Comparison of ENCODE assay signal across 20 mouse cellular contexts in genomic region chr9:122035807-122036206, GRCm38 (mm10). TPM values are rescaled to one million over a fixed set of nuclear protein-coding genes. Genes with fewer than 3 reads are reported as not detected.
DNase-seq lines count a peak whose midpoint lies in the region; ATAC-seq and TF ChIP-seq lines count a peak whose summit lies in the region.
"Had no signal": no experiment of that assay in that cellular context is flagged by ENCODE, and none has a peak within 500 bp of the region (broad histone marks: within the 10 kb centered on the region; RNA-seq: fewer than 3 reads in every experiment).

No protein-coding gene starts in this region.

- no peak for TF ChIP-seq POLR2A in cerebellum, adult 2 months (IDR thresholded peaks at IDR 0.05; ENCODE audit: borderline replicate concordance, insufficient read depth, low read length)

- H3K4me3 ChIP-seq in cerebellum, adult 2 months (replicated peaks; ENCODE audit: insufficient read depth, low read depth, low read length), result no peak overlapping the region
- no peak overlapping the region for H3K4me3 ChIP-seq in hindbrain, embryonic 13.5 days
- no peak overlapping the region for H3K4me3 ChIP-seq in hindbrain, embryonic 11.5 days (ENCODE audit: low read depth, low read length)
- H3K4me3 ChIP-seq in midbrain, embryonic 11.5 days (ENCODE audit: low read depth, low read length), result no peak overlapping the region
- no peak overlapping the region for H3K4me3 ChIP-seq in midbrain, embryonic 14.5 days (replicated peaks; ENCODE audit: low read depth, low read length)
- no peak overlapping the region for H3K4me3 ChIP-seq in kidney, embryonic 14.5 days (ENCODE audit: low read length)
- H3K4me3 ChIP-seq: embryonic facial prominence, embryonic 10.5 days; gastrocnemius, adult 2 months; lung, embryonic 15.5 days had no signal

- no peak overlapping the region for H3K9ac ChIP-seq in hindbrain, embryonic 13.5 days
- H3K9ac ChIP-seq in hindbrain, embryonic 11.5 days (ENCODE audit: low read depth, low read length), result no peak overlapping the region
- no peak overlapping the region for H3K9ac ChIP-seq in midbrain, embryonic 11.5 days (ENCODE audit: low read length)
- no peak overlapping the region for H3K9ac ChIP-seq in midbrain, embryonic 14.5 days (replicated peaks; ENCODE audit: low read length)
- H3K9ac ChIP-seq in kidney, embryonic 14.5 days (ENCODE audit: low read depth, low read length), result no peak overlapping the region
- H3K9ac ChIP-seq: liver, embryonic 14.5 days; lung, embryonic 15.5 days had no signal

- H3K27ac ChIP-seq in cerebellum, adult 2 months (ENCODE audit: insufficient read depth, low read length), result peak overlapping the region; percentile 43; the same call in 1 of the 2 replicates
- H3K27ac ChIP-seq in hindbrain, embryonic 13.5 days, result peak overlapping the region; percentile 66; the same call in 1 of the 2 replicates
- H3K27ac ChIP-seq in hindbrain, embryonic 11.5 days (ENCODE audit: low read depth, low read length), result no peak overlapping the region
- H3K27ac ChIP-seq in midbrain, embryonic 11.5 days (ENCODE audit: low read depth, low read length), result no peak overlapping the region
- no peak overlapping the region for H3K27ac ChIP-seq in midbrain, embryonic 14.5 days (replicated peaks; ENCODE audit: low read depth, low read length)
- H3K27ac ChIP-seq in kidney, embryonic 14.5 days (ENCODE audit: low read depth, low read length), result no peak overlapping the region
- H3K27ac ChIP-seq: embryonic facial prominence, embryonic 10.5 days; gastrocnemius, adult 2 months; liver, embryonic 14.5 days; lung, embryonic 15.5 days had no signal

- ATAC-seq in hindbrain, embryonic 13.5 days (ENCODE audit: low FRiP score), result no peak; the same call in 1 of the 2 replicates
- no peak for ATAC-seq in hindbrain, embryonic 11.5 days (ENCODE audit: low FRiP score)
- no peak for ATAC-seq in midbrain, embryonic 11.5 days (ENCODE audit: low FRiP score)
- no peak for ATAC-seq in midbrain, embryonic 14.5 days (ENCODE audit: low FRiP score, low TSS enrichment)
- no peak for ATAC-seq in kidney, embryonic 14.5 days (ENCODE audit: low FRiP score, low TSS enrichment)
- ATAC-seq: Patski had no signal

- H3K4me1 ChIP-seq in cerebellum, adult 2 months (ENCODE audit: control insufficient read depth, insufficient read depth, low read length), result peaks cover 78% of the 10 kb centered on the region
- H3K4me1 ChIP-seq in hindbrain, embryonic 13.5 days (replicated peaks), result peaks cover 20% of the 10 kb centered on the region
- H3K4me1 ChIP-seq in hindbrain, embryonic 11.5 days (replicated peaks; ENCODE audit: control insufficient read depth, insufficient read depth, low read length), result no peaks in the 10 kb centered on the region
- H3K4me1 ChIP-seq in midbrain, embryonic 11.5 days (ENCODE audit: control insufficient read depth, insufficient read depth, low read length), result 0 out of 2 replicates have a peak, but pooled peaks cover 2% of the 10 kb centered on the region
- peaks cover 15% of the 10 kb centered on the region for H3K4me1 ChIP-seq in midbrain, embryonic 14.5 days (ENCODE audit: control insufficient read depth, insufficient read depth, low read length)
- no peaks in the 10 kb centered on the region for H3K4me1 ChIP-seq in kidney, embryonic 14.5 days (ENCODE audit: control insufficient read depth, insufficient read depth, low read length)
- H3K4me1 ChIP-seq: lung, embryonic 15.5 days had no signal

- TF ChIP-seq CTCF in cerebellum, adult 2 months (IDR thresholded peaks at IDR 0.05; ENCODE audit: borderline replicate concordance, insufficient read depth, low read depth, low read length), result no peak

- DNase-seq in cerebellum, adult 2 months, result peak in 1 of 2 experiments; percentile 42
- no peak for DNase-seq in cerebellum, adult 18-20 months
- DNase-seq in hindbrain, embryonic 11.5 days (ENCODE audit: low spot score), result no peak
- DNase-seq in midbrain, embryonic 11.5 days (ENCODE audit: low spot score, missing footprints), result peak; percentile 69
- DNase-seq in midbrain, embryonic 14.5 days, result no peak
- DNase-seq in Muller cell, postnatal 12 days (ENCODE audit: inconsistent ontology term), result no peak
- DNase-seq: adrenal gland, adult 8-10 months; gastrocnemius, adult 2 months; heart, postnatal 10 days; kidney, adult 11 months; kidney, postnatal 10 days; right cerebral cortex, adult 18-20 months; thymus, postnatal 14 days had no signal

- no peaks in the 10 kb centered on the region for H3K9me3 ChIP-seq in hindbrain, embryonic 13.5 days
- no peaks in the 10 kb centered on the region for H3K9me3 ChIP-seq in hindbrain, embryonic 11.5 days (ENCODE audit: control insufficient read depth, low read length)
- no peaks in the 10 kb centered on the region for H3K9me3 ChIP-seq in midbrain, embryonic 11.5 days (ENCODE audit: control insufficient read depth, low read length)
- H3K9me3 ChIP-seq in midbrain, embryonic 14.5 days (ENCODE audit: control insufficient read depth, low read length), result no peaks in the 10 kb centered on the region
- no peaks in the 10 kb centered on the region for H3K9me3 ChIP-seq in kidney, embryonic 14.5 days (ENCODE audit: control insufficient read depth, low read length)
- H3K9me3 ChIP-seq: embryonic facial prominence, embryonic 10.5 days; lung, embryonic 15.5 days had no signal

- no peaks in the 10 kb centered on the region for H3K36me3 ChIP-seq in hindbrain, embryonic 13.5 days
- no peaks in the 10 kb centered on the region for H3K36me3 ChIP-seq in hindbrain, embryonic 11.5 days (ENCODE audit: control insufficient read depth, insufficient read depth, low read length)
- H3K36me3 ChIP-seq in midbrain, embryonic 11.5 days (ENCODE audit: control insufficient read depth, insufficient read depth, low read length), result no peaks in the 10 kb centered on the region
- no peaks in the 10 kb centered on the region for H3K36me3 ChIP-seq in midbrain, embryonic 14.5 days (ENCODE audit: control insufficient read depth, insufficient read depth, low read length)
- no peaks in the 10 kb centered on the region for H3K36me3 ChIP-seq in kidney, embryonic 14.5 days (ENCODE audit: control insufficient read depth, insufficient read depth, low read length)
- H3K36me3 ChIP-seq: embryonic facial prominence, embryonic 10.5 days; lung, embryonic 15.5 days had no signal

- H3K4me2 ChIP-seq in hindbrain, embryonic 13.5 days, result no peak overlapping the region
- H3K4me2 ChIP-seq in hindbrain, embryonic 11.5 days (replicated peaks; ENCODE audit: low read depth, low read length), result no peak overlapping the region
- H3K4me2 ChIP-seq in midbrain, embryonic 11.5 days, result no peak overlapping the region
- H3K4me2 ChIP-seq in midbrain, embryonic 14.5 days (ENCODE audit: low read length), result no peak overlapping the region
- H3K4me2 ChIP-seq in kidney, embryonic 14.5 days (replicated peaks; ENCODE audit: low read depth, low read length), result no peak overlapping the region
- H3K4me2 ChIP-seq: heart, embryonic 11.5 days; lung, embryonic 15.5 days had no signal

- 14% methylated on average over 5 of the region's 5 CpGs for WGBS in cerebellum, adult 2 months
- whole genome bisulfite sequencing in hindbrain, embryonic 13.5 days, result 25% methylated on average over 5 of the region's 5 CpGs
- WGBS in hindbrain, embryonic 11.5 days, result 35% methylated on average over 5 of the region's 5 CpGs
- WGBS in midbrain, embryonic 11.5 days, result 41% methylated on average over 5 of the region's 5 CpGs
- 16% methylated on average over 5 of the region's 5 CpGs for WGBS in midbrain, embryonic 14.5 days
- WGBS in kidney, embryonic 14.5 days, result 47% methylated on average over 5 of the region's 5 CpGs

- no peaks in the 10 kb centered on the region for H3K27me3 ChIP-seq in cerebellum, adult 2 months (ENCODE audit: control insufficient read depth, insufficient read depth, low read length)
- H3K27me3 ChIP-seq in hindbrain, embryonic 13.5 days, result no peaks in the 10 kb centered on the region
- H3K27me3 ChIP-seq in hindbrain, embryonic 11.5 days (ENCODE audit: control insufficient read depth, insufficient read depth, low read length), result no peaks in the 10 kb centered on the region
- no peaks in the 10 kb centered on the region for H3K27me3 ChIP-seq in midbrain, embryonic 11.5 days (ENCODE audit: control insufficient read depth, insufficient read depth, low read length)
- H3K27me3 ChIP-seq in midbrain, embryonic 14.5 days (ENCODE audit: control insufficient read depth, insufficient read depth, low read length), result no peaks in the 10 kb centered on the region
- H3K27me3 ChIP-seq in kidney, embryonic 14.5 days (ENCODE audit: control insufficient read depth, insufficient read depth, low read length), result no peaks in the 10 kb centered on the region
- H3K27me3 ChIP-seq: lung, embryonic 15.5 days; Patski had no signal

RNA-seq across cellular contexts. Expression of gene Pomgnt2, which starts 38.9 kb away (rescaled TPM):
- 41.0 and 43.5 TPM in 2 replicates for polyA plus RNA-seq in cerebellum, adult 2 months (2012; rRNA removed)
- polyA plus RNA-seq in hindbrain, embryonic 13.5 days (2015; fragmentation: Nextera tagmentation; extraction: Ambion mirVana), result 23.4 and 25.2 TPM in 2 replicates
- 8.8 and 9.6 TPM in 2 replicates for polyA plus RNA-seq in hindbrain, embryonic 11.5 days (2014; fragmentation: Nextera tagmentation; extraction: Ambion mirVana)
- 8.9 and 9.7 TPM in 2 replicates for polyA plus RNA-seq in midbrain, embryonic 11.5 days (2014; fragmentation: Nextera tagmentation; extraction: Ambion mirVana)
- polyA plus RNA-seq in midbrain, embryonic 14.5 days (2014; fragmentation: Nextera tagmentation; extraction: Ambion mirVana), result 22.4 and 23.0 TPM in 2 replicates
- polyA plus RNA-seq in kidney, embryonic 14.5 days (2014; fragmentation: Nextera tagmentation; extraction: Ambion mirVana), result 8.6 and 11.6 TPM in 2 replicates

Comparison
In these comparisons a context has a peak if more than half of its experiments do, and no peak if none do; other contexts are left out.
1. H3K27ac ChIP-seq: peak in cerebellum, adult 2 months (single experiment) and hindbrain, embryonic 13.5 days (single experiment); none in hindbrain, embryonic 11.5 days (single experiment), midbrain, embryonic 11.5 days (single experiment), midbrain, embryonic 14.5 days (single experiment) and kidney, embryonic 14.5 days (single experiment).